Mouse (Mus musculus) layer of hippocampus, postnatal 25 days (tissue): Measurements from ENCODE around the gene Adamts16. TPM values are rescaled to one million over a fixed set of nuclear protein-coding genes. Genes with fewer than 3 reads are reported as not detected.

Experiments
- DNase-seq, 2 experiments: peaks; one replicate each; pipeline ENCODE4 v3.0.0; 2022; ENCODE audit warnings: mixed read lengths in 2 of 2, low spot score in 1 of 2; ENCODE audit errors: extremely low spot score in 1 of 2
- total RNA-seq, 2 experiments: library from RNA; stranded (reverse); gene quantifications; 2 replicates each; pipeline ENCODE4 v1.2.3; 2021

The Adamts16 gene
- total RNA-seq, 2 experiments from 2014 or later: 1.5 to 2.5 TPM

DNA sequence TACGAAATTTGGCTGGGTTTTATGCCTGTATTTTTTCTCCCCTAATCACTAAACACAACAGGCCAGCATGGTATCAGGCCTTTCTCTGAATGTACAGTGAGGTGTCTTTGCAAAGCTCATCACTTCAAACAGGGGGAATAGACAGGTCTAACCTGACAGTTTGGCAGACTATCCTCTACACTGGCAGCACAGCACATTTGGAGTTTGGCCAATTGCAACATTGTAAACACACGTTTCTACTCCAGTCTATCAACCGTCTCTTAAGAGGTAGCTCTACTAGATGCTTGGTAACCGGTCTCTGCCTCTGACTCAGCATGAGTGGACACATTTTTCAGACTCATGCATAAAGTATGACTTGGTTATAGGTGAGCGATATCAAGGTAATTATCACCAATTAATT, 4.0 kb downstream of the Adamts16 start:
- DNase-seq: no peak

DNA sequence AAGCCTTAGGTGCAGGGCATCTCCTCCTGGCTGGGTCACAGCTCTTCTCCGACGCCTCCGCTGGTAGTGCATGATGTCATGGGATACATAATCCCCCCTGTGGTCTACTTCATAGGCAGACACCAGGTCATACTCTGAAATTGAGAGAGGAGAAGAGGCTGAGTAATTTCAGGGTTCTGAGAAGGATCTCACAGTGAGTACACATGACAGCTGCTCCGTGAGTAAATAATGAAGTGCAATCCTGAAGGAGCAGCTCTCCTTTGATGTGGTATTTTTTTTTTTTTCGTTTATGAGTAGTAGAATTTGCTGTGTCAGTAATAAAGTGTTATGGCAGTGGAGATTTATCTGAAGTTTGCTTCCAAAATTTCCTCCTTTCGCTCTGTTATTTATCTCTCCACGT, 5.4 kb downstream of the Adamts16 start:
- no peak for DNase-seq

- no peak for DNase-seq
Observed at GRCm38 (mm10) chr13:70832593-70833138, 8.9 kb downstream of the Adamts16 start.

DNA sequence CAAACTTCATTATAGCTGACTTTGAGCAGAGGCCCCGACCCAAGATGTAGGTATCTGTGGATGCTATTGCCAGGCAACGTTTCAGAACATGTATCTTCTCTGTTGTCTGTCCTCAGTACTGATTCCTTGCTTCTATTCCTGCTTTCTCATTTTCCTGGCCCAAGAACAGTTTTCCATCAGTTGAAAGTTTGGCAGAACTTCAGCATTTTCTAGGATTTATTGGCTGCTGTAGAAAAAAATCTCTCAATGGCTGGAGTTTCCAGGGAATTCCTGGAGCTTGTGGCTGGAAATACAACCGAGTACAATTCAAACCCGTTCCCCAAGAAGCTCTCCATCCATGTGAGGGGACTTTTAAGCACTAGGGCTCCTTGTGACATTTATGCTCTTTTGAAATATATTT, 10.6 kb downstream of the Adamts16 start:
- DNase-seq: no peak

GRCm38 (mm10) chr13:70827507-70827906, 14.1 kb downstream of the Adamts16 start:
- no peak for DNase-seq

- DNase-seq: no peak
Observed at GRCm38 (mm10) chr13:70825265-70825664, 16.3 kb downstream of the Adamts16 start.

GRCm38 (mm10) chr13:70823757-70824156, 17.9 kb downstream of the Adamts16 start:
- DNase-seq: no peak

DNA sequence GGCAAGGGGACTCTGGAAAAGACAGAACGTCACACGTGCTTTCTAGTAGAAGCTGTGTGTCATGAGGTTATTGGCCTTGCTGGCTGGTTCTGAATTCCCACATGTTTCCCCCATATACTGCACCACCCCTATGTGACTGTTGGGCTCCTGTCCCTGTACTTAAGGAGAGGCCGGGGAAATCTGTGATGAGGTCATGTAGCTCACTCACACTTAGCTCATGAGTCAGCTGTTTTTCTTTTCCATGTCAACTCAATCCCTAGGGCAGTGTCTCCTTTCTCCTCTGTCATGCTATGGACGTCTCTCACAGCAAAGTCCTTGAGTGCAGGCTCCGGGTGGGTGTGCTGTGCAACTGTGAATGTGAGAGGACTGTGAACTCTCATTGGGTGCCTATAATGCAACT, 22.6 kb downstream of the Adamts16 start:
- DNase-seq: no peak

DNA sequence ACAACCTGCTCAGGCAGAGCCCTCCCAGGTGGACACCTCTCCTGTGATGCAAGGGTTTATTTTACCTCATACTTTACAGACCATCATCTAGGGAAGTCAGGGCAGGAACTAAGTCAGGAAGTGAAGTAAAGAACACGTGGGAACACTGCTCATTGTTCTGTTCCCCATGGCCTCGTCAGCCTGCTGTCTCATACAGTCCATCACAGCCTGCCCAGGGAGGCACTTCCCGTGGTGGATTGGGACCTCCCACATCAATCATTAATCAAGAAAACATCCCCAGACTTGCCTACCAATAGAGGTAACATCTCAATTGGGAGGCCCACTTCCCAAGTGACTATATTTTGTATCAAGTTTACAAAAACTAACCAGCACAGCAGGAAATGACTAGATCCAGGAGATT, 27.2 kb downstream of the Adamts16 start:
- no peak for DNase-seq

- DNase-seq: no peak
Observed at GRCm38 (mm10) chr13:70805506-70805905, 36.1 kb downstream of the Adamts16 start.

GRCm38 (mm10) chr13:70802849-70803248, 38.8 kb downstream of the Adamts16 start:
- no peak for DNase-seq

DNA sequence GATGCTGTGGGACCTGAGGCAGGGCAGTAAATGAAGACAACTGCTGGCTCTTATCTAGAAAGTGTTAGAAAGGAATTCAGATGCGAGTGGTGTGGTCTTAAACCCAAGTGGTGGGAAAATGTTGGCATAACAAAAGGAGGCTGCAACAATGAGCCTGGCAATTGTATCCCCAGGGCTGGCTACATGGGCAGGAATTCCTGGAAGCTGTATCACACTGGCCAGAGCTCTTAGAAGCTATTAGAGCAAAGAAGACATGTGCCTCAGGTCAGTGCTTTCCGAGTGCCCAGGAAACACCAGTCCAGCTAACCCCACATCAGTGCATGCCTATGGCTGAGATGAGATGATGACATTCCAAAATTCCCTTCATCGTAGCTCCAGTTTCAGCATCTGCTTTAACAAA, 42.3 kb downstream of the Adamts16 start:
- DNase-seq: no peak

GRCm38 (mm10) chr13:70798396-70798795, 43.2 kb downstream of the Adamts16 start:
- peak in 1 of 2 experiments; percentile 7 for DNase-seq

DNA sequence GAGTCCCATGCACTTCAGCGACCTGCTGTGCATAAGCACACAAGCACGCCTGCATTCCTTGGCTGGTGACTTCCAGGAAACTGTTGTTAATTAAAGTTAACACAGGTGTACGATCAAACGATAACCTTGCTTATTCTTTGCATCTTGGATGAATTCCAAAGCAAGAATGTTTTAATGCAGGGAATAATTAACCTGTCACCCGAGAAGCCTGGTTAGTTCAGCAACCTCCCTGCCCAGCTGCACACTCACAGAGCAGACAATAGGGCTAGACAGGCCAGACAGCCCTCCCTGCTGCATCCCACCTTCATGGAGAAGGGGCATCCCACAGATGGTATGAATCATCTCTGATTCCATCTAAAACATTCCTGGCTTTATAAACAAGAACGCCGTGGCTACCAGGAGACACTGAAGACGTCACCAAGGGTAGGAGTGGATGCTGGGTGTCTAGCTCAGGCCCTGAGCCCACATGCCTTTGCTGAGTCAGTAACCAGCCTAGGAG, 47.5 kb downstream of the Adamts16 start:
- no peak for DNase-seq

GRCm38 (mm10) chr13:70793660-70794059, 48.0 kb downstream of the Adamts16 start:
- no peak for DNase-seq

GRCm38 (mm10) chr13:70792950-70793349, 48.7 kb downstream of the Adamts16 start:
- DNase-seq: no peak

DNA sequence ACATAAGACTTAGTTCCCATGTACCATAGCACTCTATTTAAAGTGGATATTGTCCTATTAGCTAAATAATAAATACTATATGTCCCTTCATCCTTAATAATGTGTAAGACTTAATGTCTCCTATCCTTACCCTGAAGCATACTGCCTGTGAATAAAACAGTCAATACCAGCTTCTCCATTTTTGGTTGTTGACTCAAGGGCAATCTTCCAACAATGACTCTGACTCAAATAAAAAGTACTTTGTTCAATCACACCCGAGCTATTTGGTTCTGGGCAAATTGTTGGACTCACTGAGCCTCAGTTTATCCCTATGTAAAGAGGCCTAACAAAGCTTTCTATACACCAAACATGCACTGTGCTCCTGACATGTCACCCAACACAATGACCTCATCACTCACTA, 51.8 kb downstream of the Adamts16 start:
- no peak for DNase-seq

DNA sequence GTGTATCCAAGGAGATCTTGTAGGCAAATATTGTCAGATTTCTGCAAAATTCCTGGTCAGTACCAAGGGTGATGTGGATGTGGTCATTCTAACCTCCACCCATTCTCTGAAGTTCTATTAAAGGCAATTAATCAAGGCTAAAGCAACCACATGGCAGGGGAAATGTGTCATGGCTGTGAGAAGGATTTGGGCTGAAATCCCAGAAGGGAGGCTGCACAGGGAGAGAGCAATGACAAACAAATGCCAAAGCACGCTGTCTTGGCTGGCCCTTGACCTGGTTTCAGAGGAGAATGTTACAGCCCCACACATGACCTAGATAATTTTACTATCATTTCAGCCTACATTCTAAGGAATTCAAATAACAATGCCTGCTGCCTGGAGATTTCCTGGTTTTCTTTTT, 52.6 kb downstream of the Adamts16 start:
- no peak for DNase-seq

DNA sequence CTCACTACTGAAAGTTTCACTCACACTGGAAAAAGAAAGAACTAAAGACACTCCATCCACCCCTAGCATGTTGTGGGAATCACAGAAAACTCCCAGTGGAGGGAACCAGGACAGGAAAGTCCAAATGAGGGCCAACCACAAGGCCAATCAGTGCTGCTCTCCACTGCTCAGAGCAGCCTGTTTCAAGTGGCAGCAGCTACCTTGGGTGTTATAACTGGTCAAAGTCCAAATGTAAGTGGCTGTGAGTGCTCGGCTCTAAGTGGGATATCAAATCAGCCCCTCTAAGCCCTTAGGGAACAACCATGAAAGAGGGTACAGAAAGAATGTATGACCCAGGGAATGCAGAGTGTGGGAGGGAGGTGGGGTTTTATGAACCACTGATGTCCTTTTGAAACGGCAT, 56.5 kb downstream of the Adamts16 start:
- DNase-seq: no peak

GRCm38 (mm10) chr13:70784126-70784525, 57.5 kb downstream of the Adamts16 start:
- DNase-seq: no peak

DNA sequence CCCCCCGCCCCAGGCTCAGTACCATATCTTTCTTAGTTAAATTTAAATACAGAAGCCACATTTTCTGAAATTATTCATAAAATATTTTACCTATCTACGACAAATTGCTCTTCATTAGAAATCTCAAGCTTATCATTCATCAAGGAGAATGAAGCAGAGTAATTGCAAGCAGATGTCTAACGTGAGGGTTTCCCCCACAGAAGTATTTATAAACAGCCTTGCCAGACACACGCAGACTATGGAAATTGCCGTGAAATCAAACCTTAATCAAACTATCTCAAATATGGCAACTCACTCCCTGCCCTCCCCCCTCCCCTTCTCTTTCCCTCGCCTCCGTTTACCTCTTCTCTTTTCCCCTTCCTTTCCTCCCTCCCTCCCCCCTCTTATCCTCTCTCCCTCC, 61.8 kb downstream of the Adamts16 start:
- DNase-seq: no peak

GRCm38 (mm10) chr13:70778872-70779554, 62.6 kb downstream of the Adamts16 start:
- no peak for DNase-seq
